Mouse (Mus musculus) MN1 (cell line): ENCODE results near the gene Cldn18.

Source experiments
- DNase-seq: peaks from one replicate; pipeline ENCODE4 v3.0.0-alpha.2; 2016; ENCODE audit warnings: low spot score

Cldn18 gene

DNA sequence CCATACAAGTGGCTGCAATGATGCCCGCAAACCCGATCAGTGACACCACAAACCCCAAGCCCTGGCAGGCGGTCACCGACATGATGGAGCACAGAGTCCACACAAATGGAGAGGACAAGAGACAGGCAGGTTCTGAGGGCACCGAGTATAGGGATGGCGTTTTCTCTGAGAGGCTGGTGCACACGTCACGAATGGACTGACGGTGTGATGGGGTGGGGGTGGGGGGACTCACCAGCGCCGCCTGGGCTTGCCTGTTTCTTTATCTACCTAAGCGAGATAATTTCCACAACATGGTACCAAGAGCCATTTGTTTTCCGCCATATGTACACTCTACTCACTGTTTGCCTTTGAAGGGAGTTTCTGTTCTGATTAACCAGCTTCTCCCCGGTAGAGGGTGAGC lies at the start of gene Cldn18:
Gene Cldn18, minus strand, starts transcription at position 134 of the 400 bp plus-strand sequence.
- DNase-seq: no peak

- DNase-seq: no peak
These were observed 46.5 kb upstream of the Cldn18 start for GRCm38 (mm10) chr9:99763530-99763929.

GRCm38 (mm10) chr9:99750272-99750671 lies 33.2 kb upstream of the Cldn18 start:
- DNase-seq: no peak

GRCm38 (mm10) chr9:99748279-99748678 lies 31.2 kb upstream of the Cldn18 start:
- DNase-seq: no peak

GRCm38 (mm10) chr9:99747731-99748130 lies 30.7 kb upstream of the Cldn18 start:
- DNase-seq: no peak

DNA sequence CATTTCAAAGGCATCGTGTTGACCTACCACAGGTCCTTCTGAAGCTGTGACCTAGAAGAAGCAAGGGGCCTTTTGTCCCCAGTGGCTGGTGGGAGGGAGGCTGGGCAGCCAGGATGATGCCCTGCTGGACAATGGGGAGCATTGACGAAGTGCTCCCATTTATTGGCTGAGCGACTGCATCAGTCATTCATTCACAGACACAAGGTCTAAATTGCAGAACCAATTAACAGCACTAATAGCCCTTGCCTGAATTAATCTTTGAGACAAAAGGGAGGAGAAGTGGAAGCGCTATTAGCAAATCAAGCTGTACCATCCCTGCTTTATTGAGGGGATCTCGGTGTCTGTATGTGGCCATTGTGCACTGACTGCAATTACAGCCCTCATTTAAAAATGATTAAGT lies 27.5 kb upstream of the Cldn18 start:
- no peak for DNase-seq

DNA sequence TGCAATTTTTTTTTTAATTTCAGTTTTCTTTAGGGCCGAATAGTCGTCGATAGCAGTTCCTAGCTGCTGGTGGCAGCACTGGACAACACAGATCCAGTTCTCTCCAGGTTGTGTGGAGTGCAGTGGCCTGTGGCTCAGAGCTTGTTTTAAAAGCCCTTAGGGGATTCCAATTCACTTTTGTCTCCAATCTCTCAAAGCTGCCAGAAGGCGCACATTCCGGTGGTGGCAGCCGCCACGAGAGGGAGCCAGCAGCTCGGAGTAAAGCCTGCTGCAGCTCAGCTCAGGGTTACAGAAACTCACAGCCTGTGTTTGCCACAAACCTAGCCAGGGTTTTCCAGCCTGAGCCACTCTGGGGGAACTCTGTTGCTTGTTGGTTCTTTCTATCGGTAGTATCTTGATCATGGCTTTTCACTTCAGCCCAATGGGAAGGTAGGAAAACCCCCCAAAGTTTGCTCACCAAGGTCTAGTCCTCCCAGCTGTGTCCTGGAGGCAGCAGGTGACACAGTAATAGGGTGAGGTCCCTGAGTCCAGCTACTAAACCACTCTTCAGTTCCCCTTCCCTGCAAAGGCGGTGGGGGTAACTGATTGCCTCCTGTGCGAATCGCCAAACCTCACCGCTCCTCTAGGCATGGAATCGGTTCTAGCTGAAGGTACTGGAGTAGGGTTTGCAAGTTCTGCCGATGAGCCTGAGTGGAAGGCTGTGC lies 13.0 kb upstream of the Cldn18 start:
- peak; percentile 11 for DNase-seq

DNA sequence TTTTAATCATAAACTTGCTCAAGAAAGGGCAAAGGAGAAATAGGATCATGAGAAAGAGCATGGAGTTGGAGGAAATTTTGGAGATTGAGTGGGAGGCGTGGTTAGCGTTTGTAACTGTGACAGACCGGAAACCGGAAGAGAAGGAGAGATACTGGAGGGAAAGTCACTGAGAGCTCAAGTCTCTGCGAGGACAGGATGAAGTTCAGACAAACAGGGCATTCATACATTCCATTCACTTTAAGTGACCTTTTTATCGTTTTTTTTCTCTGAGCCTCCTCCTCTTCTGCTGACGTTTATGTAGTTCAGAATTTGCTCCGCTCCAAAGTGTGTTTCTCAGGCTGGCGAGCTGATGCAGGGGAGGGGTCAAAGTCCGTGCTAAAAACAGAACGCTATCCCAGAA lies 10.8 kb upstream of the Cldn18 start:
- no peak for DNase-seq

DNA sequence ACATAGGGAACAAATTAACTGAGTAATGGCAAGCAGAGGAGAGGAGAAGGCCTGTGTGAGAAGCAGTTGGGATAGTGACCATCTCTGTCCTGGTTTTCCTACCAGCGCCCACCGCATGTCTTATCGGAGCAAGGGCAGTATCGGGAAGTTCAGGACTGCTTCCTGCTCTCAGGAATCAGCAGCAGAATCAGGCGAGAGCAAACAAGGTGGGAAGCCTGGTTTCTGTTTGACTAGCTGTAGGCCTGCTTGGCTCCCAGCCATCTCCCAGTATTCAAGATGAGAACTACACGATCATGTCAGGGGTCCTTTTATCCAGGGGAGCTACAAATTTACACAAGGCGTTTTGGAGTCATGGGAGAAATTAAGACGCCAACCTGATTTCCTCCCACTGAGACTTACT lies 8.2 kb upstream of the Cldn18 start:
- no peak for DNase-seq

GRCm38 (mm10) chr9:99720011-99720410 lies 2.9 kb upstream of the Cldn18 start:
- DNase-seq: no peak

DNA sequence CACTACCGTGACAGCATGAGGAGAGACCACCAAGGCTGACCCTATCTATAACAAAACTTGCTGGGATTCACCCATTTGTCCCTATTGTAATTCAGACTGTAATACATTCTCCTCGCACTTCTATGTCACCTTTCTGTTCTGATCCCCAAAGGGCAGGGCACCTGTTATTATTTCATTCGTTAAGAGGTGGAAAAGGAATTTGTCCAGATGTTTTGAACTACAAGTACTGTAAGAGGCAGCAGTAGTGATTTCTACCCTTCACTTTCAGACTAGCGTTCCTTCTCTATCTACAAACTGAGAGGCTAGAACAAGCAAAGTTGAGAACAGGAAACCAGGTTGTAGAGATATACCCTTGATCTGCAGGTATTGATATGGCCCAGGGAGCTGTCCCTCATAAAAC lies 6.8 kb downstream of the Cldn18 start:
- DNase-seq: no peak

- no peak for DNase-seq
These were observed 7.3 kb downstream of the Cldn18 start for GRCm38 (mm10) chr9:99709588-99710248.

GRCm38 (mm10) chr9:99707425-99708126 lies 9.5 kb downstream of the Cldn18 start:
- no peak for DNase-seq

GRCm38 (mm10) chr9:99706264-99706663 lies 10.8 kb downstream of the Cldn18 start:
- no peak for DNase-seq

GRCm38 (mm10) chr9:99703711-99704110 lies 13.4 kb downstream of the Cldn18 start:
- DNase-seq: no peak

- no peak for DNase-seq
These were observed 14.9 kb downstream of the Cldn18 start for GRCm38 (mm10) chr9:99702215-99702614.

DNA sequence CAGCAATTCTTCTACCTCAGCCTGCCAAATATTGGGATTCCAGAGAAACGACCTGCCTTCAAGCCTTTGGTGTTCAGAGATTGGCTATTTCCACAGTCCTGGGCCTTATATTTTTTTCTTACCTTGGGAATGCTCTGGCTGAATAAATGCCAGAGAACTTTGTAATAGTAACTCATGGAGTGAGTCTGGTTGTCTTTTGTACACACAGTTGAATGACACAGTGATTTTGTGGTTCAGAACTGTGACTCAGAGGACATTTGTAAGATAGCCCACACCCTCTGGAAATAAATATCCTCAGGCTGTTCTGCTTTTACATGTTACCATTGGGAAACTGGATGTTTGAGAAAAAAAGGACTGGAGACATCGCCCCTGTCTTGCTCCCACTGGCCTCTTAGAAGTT lies 15.9 kb downstream of the Cldn18 start:
- DNase-seq: no peak

GRCm38 (mm10) chr9:99699752-99700389 lies 17.2 kb downstream of the Cldn18 start:
- DNase-seq: no peak

- DNase-seq: no peak
These were observed 22.1 kb downstream of the Cldn18 start for GRCm38 (mm10) chr9:99694961-99695360.

- DNase-seq: no peak
These were observed 26.7 kb downstream of the Cldn18 start for GRCm38 (mm10) chr9:99690386-99690785.

DNA sequence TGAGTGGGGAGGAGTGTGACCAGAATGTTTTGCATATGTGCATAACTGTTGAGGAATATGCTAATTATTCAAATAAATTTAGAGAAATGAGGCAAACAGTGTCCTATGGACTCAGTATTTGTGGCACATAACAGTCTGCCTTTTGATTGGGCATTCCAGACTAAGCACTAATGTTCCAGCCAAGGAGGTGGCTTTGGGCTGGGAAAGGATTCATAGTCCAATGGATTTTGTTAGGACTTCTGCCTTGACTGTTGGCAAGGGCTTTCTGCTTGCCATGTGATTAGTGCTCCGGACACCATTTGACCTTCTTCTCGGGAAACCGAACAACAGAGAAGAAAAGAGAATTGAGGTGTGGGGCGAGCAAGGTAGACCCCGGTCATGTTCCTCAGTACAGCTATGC lies 27.3 kb downstream of the Cldn18 start:
- no peak for DNase-seq

- DNase-seq: no peak
These were observed 31.4 kb downstream of the Cldn18 start for GRCm38 (mm10) chr9:99685536-99686231.
